Mouse (Mus musculus) fibroblast of lung, adult 2 months (primary cell): ENCODE measurements around the gene Atrx.

Experiments
- DNase-seq: peaks from one replicate; pipeline ENCODE4 v3.0.0-alpha.2; 2011; ENCODE audit warnings: low read depth

The Atrx gene

DNA sequence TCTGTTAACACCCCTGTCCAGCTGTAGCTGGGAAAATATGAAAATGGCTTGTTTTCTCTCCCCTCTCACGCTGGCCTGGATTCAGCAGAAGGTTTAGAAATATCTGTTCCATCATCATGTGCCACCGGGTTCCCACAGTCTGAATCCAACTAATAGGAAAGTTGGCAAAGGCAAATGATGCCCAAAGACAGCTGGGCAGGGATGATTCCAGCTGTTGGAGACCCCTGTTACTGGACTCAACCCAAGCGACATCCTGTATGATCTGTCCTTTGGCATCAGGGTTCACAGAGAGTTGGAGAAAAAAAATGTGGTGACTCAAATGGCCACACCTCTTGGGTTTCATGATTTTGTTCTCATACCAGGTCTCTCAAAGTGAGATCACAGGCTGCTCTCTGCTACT lies 161.3 kb downstream of the Atrx start:
- DNase-seq, result peak; percentile 40

DNA sequence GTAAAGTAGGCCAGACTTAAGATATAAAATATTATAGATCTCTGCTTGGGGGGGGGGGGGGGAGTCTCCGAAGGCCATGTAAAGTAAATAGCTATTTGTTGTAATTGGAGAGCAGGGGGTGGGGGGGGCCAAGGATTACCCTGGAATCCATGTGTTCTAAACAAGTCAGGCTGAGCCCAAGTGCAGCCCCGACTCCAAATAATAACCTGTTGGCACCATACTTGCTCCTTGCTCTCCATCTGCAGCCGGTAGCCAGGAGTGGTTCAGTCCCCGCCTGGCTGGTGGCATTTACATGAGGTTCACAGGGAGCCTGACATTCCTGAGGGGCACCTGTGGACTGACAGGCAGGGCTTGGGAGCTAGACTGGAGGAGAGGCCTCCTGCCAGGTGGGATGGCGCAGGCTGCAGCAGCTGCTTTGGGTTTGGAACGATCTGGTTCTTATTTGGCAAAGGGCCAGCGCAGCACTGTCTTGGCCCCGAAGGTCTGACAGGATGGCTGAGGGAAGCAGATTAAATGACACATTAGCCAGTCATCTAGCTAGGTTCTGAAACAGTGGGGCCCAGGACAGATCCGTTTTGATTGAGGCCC lies 161.9 kb downstream of the Atrx start:
- peak; percentile 17 for DNase-seq

DNA sequence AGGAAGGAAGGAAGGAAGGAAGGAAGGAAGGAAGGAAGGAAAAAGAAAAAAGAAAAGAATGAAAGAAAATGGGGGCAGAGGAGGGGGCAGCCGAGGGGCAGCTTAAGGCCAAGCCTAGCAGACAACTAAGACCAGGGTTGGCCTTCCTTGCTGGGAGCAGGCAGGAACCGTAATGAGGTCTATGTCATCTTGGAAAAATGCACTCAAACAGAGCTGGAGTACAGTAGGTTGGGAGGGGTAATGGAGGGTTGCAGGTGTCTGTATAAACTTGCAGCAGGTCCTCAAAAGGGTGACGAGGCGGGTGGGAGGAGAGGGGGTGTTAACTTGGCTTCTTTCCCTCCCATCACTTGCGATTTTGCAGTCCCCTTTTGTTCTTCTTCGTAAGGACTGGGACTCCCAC lies 163.2 kb downstream of the Atrx start:
- no peak for DNase-seq

DNA sequence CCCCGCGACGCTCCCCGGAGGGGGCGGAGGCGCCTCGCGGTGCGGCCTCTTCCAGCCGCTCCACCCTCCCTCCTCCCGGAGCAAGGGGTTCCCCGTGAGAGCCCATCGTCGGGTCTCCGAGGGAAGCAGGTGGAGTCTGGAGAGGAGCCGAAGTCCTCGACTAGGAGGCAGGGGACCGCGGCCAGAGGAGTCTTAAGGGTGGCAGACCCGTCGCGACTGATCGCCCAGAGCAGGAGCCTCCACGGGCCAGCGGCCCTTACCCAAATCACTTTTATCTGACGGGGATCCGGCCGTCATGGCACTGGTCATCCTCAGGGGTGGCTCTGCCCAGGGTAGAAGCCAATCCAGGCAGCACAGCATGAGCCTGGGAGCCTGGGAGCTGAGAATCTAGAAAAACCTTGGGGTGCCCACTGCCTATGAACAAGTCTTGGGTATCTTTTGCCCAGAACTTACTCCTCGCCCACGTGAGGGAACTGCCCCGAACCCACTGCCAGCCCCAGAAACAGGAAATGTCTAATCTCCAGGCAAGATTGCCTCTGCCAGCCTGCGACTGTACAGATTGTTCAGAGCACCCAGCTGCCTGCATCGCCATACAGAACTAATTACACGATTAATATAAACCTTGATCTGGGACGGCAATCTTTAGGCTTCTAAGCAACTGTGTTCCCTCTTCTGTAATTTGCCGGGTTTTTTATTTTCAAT lies 164.0 kb downstream of the Atrx start:
- no peak for DNase-seq

DNA sequence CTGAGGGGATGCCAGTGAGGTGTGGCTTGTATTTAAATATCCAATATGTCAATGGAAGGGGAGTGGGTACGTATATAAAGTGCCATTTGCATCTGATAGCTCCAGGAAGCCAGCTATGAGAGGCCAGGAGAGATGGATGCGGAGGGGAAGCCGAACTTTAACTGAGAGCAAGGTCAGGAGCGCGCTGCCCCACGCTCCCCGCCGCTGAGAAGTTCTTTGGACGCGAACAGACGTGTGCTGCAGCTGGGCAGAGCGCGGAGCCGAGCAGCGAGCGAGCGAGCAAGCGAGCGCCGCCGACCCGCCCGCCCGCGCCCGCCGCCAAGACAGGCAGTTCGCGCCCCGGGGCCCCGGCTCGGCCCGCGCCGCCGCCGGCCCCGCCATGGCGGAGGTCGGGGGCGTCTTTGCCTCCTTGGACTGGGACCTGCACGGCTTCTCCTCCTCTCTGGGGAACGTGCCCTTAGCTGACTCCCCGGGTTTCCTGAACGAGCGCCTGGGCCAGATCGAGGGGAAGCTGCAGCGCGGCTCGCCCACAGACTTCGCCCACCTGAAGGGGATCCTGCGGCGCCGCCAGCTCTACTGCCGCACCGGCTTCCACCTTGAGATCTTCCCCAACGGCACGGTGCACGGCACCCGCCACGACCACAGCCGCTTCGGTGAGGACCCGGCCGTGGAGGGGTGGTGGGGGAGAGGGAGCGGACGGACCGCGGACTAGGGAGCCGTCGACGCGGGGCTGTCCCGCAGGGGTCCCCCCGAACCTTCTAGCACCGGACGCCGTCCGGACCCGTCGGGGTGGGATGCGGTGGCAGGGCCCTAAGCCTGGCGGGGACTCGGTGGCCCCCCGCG lies 164.8 kb downstream of the Atrx start, which contains the start of gene Fgf16:
Fgf16 (plus strand) TSS at position 118 of the 843 bp plus-strand sequence.
- no peak for DNase-seq

DNA sequence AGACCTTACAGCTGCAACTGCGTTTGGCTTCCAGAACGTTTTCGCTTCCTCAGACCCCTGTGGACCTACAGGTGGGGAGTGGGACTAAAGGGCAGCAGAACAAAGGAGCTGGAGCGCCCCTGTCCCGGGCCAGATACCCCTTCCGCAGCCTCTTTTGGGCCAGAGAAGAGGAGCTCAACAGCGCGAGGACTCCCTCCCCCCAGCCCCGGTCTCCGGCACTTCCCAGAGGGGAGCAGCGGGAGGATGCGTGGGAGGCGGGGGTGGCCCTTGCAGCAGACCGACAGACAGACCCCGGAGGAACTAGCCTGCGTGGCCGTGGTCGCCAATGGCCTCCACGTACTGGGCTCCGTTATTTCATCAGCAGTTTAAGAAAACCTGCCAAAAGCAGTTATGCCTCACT lies 165.6 kb downstream of the Atrx start:
- DNase-seq, result no peak

DNA sequence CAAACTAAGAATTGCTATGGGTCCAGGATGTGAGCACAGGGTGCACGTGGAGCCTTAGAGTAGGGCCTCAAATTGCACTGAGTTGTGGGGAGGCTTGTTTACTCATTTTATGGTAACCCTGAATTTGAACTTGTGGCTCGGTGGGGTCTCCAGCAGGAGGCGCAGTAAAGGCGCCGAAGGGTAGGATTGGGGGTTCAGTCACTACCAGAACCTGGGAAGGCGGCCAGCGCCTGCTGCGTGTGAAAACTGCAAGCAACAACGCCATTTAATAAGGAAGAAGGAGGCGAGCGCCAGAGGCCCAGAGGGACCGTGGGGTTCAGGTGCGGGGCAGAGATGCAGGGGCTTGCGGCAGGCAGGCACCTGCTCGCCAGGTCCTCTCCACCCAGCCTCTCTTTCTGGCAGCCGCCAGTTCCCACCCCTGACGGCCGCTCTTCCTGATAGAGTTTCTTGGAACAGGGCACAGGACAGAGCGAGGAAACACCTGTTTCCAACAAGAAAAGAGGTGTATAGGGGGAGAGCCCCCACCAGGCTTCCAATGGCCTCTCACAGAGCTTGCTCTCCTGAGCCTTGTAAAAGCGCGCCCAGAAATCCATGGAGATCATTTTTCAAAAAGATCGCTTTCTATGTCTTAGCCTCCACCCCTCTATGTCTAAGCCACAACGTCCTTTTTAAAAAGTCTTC lies 166.2 kb downstream of the Atrx start:
- DNase-seq, result no peak
